Mouse (Mus musculus) urinary bladder, postnatal 25 days (tissue): ENCODE measurements around the gene Acsl6.
A peak's percentile ranks its signal among the peaks of the same experiment; 100 is the strongest.
"Not testable (repeated sequence)": the region's sequence is repeated elsewhere in the genome, so short reads cannot be mapped to it uniquely, and the experiment has no call there.

Source experiments
- DNase-seq: peaks from one replicate; pipeline ENCODE4 v3.0.0; 2022; ENCODE audit warnings: low spot score

Gene Acsl6

DNA sequence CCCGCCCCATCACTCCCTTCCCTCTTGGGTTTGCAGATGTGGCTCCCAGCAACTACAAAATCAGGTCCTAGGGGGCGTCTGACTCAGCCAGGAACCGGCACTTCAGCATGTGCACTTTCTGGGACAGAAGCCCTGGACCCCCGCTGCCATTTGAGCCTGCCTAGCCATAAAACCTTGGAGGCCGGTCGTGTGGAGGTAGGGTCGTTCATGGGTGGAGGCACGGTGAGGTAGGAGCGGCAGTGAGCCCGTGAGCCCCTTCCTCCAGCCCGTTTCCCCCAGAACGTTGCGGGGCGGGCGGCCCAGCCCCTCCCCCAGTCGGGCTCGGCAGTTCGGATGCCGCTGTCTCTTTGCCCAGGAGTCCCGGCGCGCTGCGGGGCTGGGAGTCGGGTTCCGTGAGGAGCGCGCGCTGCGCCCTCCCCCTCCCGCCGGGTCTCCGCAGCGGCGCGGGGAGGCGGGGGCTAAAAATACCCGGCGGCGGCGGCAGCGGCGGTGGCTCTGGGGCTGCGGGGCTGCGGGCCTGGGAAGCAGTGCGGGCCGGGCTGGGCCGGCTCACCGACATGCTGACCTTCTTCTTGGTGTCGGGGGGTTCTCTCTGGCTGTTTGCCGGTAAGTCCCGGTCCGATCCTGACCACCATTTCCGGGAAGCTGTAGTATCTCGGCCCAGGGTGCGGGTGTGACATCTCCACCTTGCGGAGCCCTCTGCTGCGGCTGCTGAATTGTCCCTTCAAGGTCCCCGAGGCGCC is at the start of gene Acsl6:
Acsl6 (plus strand) TSS at position 71 of the 743 bp plus-strand sequence.
- DNase-seq: peak; percentile 6

DNA sequence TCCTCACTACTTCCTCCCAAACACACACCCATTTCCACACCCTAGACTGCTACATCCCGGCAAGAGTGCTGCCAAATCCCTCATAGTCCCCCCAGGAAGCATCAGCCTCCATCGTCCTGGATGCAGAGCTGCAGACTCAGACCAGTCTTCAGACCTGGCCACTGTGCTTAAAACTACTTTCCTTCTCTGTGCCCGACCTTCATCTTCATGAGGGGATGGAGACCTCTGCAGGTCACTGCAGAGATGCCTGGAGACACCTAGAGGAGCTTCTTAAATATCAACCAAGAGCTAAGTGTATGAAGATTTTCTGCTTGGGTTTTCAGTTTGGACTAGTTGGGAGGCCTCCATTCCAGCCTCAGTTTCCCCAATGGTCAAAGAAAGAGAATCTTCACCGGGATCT is 49.5 kb upstream of the Acsl6 start:
- DNase-seq: no peak

DNA sequence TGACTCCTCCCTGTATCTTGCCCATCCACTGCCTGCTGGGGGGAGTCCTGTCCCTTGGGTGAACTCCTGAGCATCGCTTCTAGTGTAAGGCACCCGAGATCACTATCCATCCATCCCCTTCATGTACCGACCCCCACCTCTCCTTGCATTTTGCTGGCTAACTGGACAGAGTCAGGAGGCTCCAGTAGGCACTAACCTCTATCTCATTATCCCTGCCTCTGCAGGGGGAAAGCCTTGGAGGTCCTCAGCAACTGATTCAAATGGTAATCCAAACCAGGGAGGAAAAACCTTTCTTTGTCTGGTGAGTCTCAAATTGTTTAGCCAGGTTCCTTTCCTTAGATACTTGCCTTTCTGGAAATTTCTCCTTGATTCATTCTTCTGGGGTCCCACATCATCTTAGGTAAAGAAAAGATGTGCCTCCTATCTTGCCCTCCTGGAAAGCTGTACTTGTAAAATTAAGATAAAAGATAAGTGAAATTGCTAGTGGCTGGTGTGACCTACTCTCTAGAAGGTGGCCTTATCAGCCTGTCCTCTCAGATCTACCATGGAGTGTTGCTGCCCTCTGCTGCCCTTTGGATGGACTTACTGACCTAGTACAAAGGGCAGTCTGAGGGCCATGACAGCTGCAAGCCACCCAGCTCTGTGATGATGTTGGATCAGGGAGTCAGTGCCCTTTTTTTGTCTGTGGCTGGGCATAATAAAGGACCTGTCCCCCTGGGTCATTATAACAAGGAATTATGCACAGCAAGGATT is 46.8 kb upstream of the Acsl6 start:
- peak; percentile 35 for DNase-seq

DNA sequence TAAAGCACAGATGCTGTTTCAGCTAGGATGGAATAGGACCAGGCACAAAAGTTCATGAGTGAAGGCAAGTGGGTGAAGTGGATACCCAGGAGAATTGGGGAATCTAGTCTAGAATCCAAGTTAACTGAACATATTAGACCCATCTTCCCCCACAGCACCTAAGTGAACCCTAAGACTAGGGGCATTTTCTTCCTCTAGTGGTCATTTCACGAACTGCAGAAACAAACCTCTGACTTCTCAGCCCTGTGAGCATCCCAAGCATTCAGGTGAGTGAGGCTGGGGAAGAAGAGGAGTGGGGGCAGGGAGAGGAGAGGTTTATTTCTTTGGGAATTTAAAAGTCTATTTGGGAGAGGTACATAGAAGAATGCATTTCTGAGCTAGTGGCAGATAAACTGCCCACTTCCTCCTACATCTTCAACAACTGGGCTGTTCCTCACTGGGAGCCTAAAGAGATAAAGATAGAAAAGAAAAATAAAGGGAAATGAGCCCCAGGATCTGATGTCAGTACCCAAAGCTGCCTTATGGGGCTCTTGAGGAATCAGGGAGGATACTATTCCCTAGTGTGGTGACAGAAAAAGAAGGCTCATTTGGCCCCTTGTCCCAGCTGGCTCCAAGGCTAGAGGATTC is 40.1 kb upstream of the Acsl6 start:
- no peak for DNase-seq

DNA sequence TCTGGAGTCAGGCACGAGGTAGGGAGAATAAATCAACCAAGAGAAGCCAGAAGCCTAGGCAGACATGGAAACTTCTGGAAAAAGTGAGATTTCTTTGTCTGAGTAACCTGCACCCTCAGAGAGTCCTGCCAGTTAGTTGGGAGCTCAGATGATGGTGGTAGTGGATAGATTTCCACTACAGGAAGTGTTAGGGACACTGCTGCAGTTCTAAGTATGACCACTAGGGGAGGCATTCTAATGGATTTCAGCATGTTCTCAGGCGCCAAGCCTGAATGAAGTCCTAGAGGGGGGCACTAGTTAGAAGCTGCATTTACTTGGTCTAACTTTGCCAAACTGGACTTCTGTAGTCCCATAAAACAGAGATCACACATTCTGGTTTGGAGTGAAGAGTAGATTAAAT is 39.1 kb upstream of the Acsl6 start:
- DNase-seq: peak; percentile 25

DNA sequence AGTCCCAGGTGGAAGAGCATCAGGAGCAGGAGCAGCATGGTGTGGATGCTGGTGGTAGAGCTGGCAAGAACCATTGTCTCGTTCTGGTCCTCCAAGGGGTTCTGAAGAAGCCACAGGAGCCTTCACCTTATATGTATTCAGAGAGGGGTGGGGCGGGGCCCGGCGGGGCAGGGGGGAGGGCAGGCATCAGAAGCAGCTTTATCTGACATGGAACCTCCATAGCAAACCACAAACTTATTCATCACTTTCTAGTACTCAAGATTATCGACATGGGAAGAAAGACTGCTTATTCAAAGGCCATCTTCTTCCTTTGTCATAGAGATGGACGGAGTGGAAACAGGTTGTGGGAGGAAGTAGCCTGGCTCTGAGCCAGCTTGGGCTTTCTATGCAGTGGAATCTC is 36.4 kb upstream of the Acsl6 start, which contains the start of gene Il3:
Il3 (minus strand) TSS at position 101 of the 400 bp plus-strand sequence.
- no peak for DNase-seq

DNA sequence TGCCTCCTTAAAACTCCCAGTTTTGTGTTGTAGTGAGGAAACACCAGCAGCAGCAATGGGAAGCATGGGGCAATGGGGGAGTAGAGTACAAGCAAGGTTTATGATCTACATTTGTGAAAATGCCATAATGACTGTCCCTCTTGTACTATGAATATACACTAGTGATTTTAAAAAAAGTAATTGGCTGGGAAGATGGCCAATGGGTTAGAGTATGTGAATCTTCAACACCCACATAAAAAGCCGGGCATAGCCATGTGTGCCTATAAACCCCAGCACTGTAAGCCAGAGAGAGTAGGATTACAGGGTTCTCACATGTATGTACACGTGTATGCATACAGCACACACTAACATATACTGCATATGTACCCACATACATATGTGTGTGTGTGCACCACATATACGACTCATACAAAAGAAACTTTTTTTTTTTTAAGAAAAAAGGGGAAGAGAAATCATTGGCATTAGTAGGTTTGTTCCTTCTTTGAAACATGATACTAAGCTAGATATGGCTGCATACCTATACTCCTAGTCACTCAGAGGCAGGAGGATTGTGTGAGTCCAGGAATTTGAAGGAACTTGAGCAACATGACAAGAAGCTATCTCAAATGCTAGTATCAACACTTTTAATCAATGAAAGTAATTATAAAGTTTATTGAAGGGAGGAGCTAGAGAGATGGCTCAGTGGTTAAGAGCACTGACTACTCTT is 34.3 kb upstream of the Acsl6 start:
- no peak for DNase-seq

DNA sequence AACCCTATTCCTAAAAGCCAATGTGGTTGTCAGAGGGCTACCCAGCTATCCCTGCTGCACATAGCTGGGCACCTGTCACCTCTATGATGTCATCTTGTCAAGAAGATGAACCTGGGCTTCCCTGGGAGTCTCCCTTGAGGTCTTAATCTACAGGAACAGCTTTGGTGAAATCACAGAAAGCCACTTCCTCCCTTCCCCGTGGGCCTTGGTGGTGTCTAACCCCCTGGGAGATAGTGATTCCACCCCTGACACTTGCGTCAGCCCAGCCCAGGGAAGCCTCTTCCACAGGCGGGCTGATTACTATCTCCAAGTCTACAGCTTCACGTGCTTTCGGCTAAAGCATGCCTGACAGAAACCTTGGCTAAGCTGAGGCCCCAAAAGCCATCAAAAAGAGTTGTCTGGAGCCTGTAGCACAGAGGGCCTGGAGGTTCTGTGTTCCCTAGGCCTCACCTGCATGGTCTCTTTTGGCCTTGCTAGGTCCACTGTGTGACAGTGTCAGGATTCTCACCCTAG is 32.1 kb upstream of the Acsl6 start:
- DNase-seq: no peak

DNA sequence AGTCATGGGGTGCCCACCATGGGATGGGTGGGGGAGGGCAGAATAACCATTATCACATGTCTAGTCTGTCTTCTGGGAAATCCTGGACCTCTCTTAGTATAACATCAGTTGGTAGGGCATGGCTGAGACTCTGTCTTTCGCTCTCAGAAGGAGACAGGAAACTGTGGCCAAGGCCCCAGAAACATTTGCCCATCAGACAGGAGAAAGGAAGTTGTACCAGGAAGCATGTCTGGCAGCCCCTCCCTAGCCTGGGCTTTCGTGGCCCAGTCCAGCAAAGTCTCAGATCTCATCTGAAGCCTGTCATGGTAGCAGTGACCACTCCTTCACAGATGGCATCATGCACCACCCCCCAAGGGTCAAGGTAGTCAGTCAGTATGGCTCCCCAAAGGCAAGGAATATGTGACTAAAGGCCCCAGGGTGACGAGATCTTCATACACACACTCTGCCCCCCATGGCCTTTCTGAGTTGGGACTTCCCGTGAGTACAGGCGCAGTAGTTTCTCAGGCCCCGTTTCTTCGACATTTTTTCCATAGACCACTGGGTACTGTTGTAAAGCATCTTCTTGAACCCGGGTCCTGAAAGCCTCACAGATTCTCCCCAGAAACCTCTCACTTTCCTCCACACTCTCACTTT is 15.7 kb upstream of the Acsl6 start:
- no peak for DNase-seq

DNA sequence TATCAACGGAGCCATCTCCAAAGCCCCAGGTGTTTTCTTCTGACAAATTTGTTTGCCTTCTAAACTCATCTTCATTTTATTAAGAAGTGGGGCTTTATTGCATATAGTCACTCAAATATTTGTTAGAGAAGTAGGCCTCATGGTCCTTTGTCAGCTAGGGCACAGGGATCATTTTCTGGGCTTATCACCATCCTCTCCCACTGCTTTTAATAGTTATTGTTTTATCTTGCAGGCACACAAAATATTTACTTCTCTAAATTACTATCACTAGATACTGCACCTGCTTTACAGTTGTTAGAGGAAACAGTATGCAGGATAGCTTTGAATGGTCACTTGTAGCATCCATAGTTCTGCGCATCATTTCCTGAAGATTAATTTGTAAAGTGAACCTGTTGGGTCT is 11.4 kb upstream of the Acsl6 start:
- no peak for DNase-seq

DNA sequence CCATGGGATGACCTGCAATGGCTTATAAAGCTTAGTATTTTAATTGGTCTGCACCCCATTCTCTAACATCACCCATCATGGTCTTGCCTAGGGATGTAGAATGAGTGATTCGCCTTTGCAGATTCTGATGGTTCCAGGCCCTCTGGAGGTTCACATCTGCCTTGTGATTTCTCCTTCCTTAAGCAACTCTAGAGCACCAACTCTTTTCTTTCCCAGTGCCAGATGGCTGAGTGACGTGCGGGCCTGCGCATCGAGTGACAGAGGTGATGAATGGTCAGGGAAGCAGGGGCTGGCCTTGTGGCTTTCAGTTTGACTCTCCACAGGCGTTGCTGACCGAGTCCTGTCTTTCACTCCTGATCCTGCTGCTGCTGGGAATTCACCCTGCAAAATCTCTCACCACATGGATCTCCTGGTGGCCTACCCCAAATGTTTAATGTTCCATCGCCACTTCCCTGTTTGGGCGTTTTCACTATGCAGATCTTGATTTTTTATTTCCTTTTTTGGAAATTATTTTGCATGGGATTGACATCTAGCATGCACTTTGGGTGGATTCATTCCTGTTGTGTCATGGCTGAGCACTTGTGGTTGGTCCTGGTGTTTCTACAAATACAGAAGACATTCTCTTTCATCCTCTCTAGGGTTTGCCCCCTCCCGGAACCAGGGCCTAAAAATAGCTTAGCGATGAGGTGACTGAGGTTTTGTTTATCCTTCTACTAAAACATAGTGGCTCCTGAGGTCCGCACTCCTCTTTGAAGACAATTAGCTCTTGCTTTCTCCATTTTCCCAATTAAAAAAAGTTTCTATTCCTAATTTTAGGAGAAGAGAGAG is 9.4 kb upstream of the Acsl6 start:
- no peak for DNase-seq

DNA sequence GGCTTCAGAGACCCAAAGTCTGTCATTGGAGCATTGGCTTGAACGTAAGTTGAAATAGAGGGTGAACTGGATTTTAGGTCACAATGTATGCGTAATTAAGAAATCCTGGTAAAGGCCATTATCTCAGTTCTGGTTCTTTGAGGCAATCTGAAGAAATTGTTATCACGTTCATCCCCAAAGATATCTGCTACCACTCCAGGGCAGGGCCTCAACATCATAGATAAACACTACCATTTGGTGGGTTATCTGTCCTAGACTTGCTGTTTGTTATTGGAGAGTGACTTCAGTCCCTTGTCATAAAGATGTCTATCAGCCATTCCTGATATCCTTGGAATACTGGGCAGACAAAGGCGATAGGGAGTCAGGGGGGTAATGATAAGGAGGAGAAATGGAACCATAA is 7.6 kb upstream of the Acsl6 start:
- DNase-seq: no peak

DNA sequence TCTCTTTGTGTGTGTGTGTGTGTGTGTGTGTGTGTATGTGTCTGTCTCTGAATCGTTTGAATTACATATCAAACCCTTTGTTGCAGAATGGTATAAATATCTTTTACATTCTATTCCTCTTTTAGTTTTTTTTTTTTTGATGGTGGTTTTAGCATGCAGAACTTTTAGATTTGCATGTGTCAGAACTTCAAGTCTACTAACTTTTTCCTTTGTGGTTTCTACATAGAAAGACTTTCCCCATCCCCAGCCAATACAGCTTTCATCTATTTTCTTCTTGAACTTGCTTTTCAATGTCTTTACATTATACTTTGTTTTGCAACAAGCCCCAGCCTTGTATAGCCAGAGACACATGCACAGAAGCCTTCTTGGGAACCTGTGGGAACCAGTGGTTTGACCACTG is 6.9 kb upstream of the Acsl6 start:
- no peak for DNase-seq

DNA sequence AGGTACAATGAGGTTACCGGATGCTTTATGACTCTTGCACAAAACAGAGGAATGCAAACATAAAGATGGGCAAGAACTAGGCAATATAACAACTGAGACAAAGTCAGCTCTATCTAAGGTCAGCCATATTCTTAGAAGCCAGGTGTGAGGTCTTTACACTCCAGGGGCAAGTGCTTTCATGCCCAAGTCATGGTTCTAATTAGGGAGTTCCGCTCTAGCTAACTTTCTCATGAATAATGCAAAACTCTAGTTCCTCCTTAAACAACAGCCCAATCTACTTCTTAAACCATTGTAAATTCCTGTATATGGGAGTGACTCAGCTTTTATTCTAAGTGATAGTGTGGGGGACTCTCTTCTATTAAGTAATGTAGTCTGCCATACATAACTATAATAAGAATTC is 6.1 kb upstream of the Acsl6 start:
- not testable (repeated sequence) for DNase-seq

DNA sequence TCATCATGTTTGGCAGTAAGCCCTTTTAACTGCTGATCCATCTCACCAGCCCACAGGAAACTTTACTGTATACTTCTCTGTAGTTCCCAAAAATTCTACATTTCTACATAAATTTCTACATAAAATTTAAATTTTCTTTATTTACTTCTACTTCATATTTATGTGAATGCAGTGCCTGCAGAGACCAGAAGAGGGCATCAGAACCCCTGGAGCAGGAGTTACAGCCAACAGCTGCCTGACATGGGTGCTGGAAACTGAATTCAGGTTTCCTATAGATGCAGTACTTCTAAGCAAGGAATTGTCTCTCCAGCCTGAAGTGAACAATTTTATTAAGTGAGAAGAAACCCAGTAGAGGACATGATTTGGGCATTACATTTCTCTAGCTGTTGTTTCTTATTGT is 4.8 kb upstream of the Acsl6 start:
- no peak for DNase-seq

DNA sequence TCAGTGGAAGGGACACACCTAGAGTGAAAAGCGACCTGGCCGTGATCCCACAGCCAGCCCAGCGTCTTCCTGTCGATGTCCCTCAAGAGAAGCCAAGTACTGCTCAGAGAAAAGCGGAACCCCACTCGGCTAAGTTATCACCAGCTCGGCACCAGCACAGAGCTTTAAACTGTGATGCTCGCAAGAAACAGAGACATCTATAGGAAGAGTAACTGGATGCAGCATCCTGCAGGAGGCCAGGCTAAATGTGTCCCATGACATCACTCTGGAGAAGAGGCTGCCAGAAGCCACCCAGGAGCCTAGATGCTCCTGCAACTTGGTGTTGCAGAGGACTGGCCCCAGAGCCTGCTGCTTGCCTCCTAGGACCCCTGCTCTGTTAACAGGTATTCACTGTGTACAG is 1.6 kb upstream of the Acsl6 start:
- DNase-seq: no peak

DNA sequence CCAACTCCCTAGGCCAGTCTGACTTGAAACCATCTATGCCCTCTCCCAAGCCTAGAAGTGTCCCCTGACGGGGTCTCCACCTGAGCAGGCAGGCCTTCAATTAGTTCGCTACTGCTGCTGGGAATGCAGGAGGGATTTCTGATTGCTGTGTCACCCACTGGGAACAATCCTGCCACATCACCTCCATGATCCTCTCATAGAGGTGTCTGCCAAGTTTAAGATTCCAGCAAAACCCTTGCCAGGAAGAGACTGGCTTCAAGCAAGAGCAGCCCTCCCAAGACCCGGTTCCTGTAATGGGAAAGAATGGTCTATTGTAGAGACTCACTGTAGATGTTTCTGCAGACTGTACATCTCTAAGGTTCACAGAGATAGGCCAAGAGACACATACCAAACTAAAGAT is 992 bp upstream of the Acsl6 start:
- no peak for DNase-seq

DNA sequence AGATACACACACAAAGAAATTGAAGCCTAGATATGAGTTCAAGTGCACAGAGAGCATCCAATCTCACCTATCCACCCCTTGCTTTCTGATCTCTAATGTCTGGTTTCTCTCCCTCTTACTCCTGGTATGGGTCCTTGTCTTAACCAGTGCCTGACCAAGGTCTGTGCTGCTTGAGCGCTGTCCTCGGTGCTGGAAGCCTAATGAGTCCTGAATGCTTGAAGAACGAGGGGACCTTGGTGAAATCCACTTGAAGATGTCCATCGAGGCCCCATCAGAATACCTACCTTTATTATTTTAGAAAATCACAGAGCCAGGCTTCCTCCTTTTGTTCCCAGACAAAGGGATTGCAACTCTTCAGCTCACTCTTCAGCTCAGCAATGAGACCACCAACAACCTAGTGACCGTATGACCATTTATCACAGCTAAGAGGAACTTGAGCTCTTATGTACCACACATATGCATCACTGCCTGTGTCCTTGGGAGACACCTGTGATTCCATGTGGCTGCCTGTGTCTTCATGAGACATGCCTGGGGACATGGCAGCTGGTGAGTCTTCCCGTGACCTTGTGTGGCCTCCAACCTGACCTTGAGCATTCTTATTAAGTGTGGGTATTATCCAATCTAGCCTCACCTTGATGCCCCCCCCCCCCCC is 396 bp upstream of the Acsl6 start:
- DNase-seq: no peak

DNA sequence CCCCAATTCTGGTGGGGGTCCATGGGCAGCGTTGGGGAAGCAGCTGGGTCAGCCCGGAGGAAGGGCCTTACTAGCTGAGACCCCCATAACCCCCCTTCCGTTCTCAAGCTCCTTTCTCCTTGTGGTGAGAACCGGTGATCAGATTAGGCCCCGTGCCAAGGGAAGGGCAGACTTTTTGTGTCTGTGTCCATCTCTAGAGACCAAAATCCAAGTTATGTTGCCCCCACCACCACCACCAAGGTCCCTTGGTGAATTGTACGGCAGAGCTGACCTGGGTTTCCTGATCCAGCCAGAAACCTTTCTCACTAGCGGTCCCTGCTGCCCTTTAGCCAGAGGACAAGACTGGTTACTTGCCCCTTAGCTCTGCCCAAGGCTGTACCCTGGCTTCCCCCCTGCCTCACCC is 874 bp downstream of the Acsl6 start:
- no peak for DNase-seq

DNA sequence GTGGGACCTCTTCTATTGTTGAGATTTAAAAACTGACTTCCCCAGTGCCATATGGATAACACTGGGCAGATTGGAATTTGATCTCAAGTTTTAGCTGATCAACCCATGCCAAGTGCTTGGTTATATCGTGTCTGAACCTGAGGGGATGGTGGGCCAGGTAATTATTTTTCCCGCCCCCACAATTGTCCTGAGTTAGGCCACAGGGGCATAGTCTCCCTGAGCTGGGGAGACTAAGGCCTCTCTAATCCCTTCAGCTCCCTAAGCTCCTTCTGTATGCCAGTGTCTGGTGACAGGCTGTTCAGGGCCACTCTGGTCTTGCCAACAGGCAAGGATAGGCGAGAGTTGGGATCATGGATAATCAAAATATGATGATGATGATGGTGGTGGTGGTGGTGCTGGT is 1.7 kb downstream of the Acsl6 start:
- no peak for DNase-seq
